13 mouse cellular contexts compared by ENCODE assay signal in genomic region chrX:9470811-9471388, GRCm38 (mm10). TPM values are rescaled to one million over a fixed set of nuclear protein-coding genes. Genes with fewer than 3 reads are reported as not detected.
DNase-seq lines count a peak whose midpoint lies in the region; ATAC-seq and TF ChIP-seq lines count a peak whose summit lies in the region.
"Had no signal": no experiment of that assay in that cellular context is flagged by ENCODE, and none has a peak within 500 bp of the region (broad histone marks: within the 10 kb centered on the region; RNA-seq: fewer than 3 reads in every experiment).

No protein-coding gene starts in this region.

- no peaks in the 10 kb centered on the region for H3K36me3 ChIP-seq in liver, postnatal 0 days (replicated peaks; ENCODE audit: insufficient read depth, low read length)
- no peaks in the 10 kb centered on the region for H3K36me3 ChIP-seq in liver, embryonic 11.5 days (ENCODE audit: control insufficient read depth, insufficient read depth, low read length)
- H3K36me3 ChIP-seq: embryonic facial prominence, embryonic 13.5 days; heart, embryonic 12.5 days; liver, embryonic 13.5 days; midbrain, embryonic 15.5 days had no signal

- H3K4me2 ChIP-seq in liver, postnatal 0 days (ENCODE audit: low read depth, low read length): no peak overlapping the region
- H3K4me2 ChIP-seq in liver, embryonic 11.5 days: no peak overlapping the region
- H3K4me2 ChIP-seq: embryonic facial prominence, embryonic 13.5 days; heart, embryonic 12.5 days; liver, embryonic 13.5 days; midbrain, embryonic 15.5 days had no signal

- DNase-seq in liver, postnatal 0 days: peak; percentile 15
- DNase-seq in liver, embryonic 11.5 days (ENCODE audit: low spot score): no peak
- DNase-seq in induced T-regulatory cell, adult 2 months (ENCODE audit: low read depth): peak; percentile 37
- peak; percentile 3 for DNase-seq in thymus, postnatal 0 days (ENCODE audit: low spot score)
- no peak for DNase-seq in gastrocnemius, postnatal 14 days
- DNase-seq in adrenal gland, postnatal 14 days: no peak
- DNase-seq in yolk sac, embryonic 10.5 days (ENCODE audit: low spot score): no peak
- DNase-seq: liver, embryonic 13.5 days had no signal

- intact Hi-C loops in gastrocnemius, postnatal 14 days (cut with DNase I; ENCODE audit: low total_unique reads): no loop called here

- H3K27ac ChIP-seq in liver, postnatal 0 days (ENCODE audit: low read depth): no peak overlapping the region
- no peak overlapping the region for H3K27ac ChIP-seq in liver, embryonic 11.5 days (ENCODE audit: low read depth, low read length)
- H3K27ac ChIP-seq: embryonic facial prominence, embryonic 13.5 days; layer of hippocampus, adult 2 months; liver, embryonic 13.5 days; midbrain, embryonic 15.5 days had no signal

- no peak overlapping the region for H3K4me3 ChIP-seq in liver, postnatal 0 days (ENCODE audit: low read depth, low read length)
- no peak overlapping the region for H3K4me3 ChIP-seq in liver, embryonic 11.5 days (ENCODE audit: low read depth, low read length)
- H3K4me3 ChIP-seq: embryonic facial prominence, embryonic 13.5 days; heart, embryonic 12.5 days; layer of hippocampus, adult 2 months; liver, embryonic 13.5 days; midbrain, embryonic 15.5 days had no signal

- ATAC-seq in liver, postnatal 0 days: no peak
- no peak for ATAC-seq in liver, embryonic 11.5 days (replicated peaks; ENCODE audit: low FRiP score)
- peak; percentile 79 for ATAC-seq in activated CD4-positive, CD25-positive, alpha-beta regulatory T cell, adult 4 months
- ATAC-seq: midbrain, embryonic 15.5 days had no signal

- 34% methylated on average over 3 of the region's 3 CpGs for WGBS in liver, postnatal 0 days (ENCODE audit: insufficient replicate concordance)
- WGBS in liver, embryonic 11.5 days: 36% methylated on average over 3 of the region's 3 CpGs

- H3K27me3 ChIP-seq in liver, postnatal 0 days (ENCODE audit: insufficient read depth, low read length): no peaks in the 10 kb centered on the region
- H3K27me3 ChIP-seq in liver, embryonic 11.5 days (replicated peaks; ENCODE audit: control insufficient read depth, insufficient read depth, low read length): no peaks in the 10 kb centered on the region
- H3K27me3 ChIP-seq: embryonic facial prominence, embryonic 13.5 days; heart, embryonic 12.5 days; liver, embryonic 13.5 days; midbrain, embryonic 15.5 days had no signal

- TF ChIP-seq CTCF in liver, postnatal 0 days (IDR thresholded peaks at IDR 0.05; ENCODE audit: low read depth): peak; percentile 27; the same call in 1 of the 2 replicates

- H3K9me3 ChIP-seq in liver, postnatal 0 days (ENCODE audit: low read length): no peaks in the 10 kb centered on the region
- H3K9me3 ChIP-seq in liver, embryonic 11.5 days (ENCODE audit: control insufficient read depth, low read length): no peaks in the 10 kb centered on the region
- H3K9me3 ChIP-seq: embryonic facial prominence, embryonic 13.5 days; heart, embryonic 12.5 days; liver, embryonic 13.5 days; midbrain, embryonic 15.5 days had no signal

- no peak overlapping the region for H3K9ac ChIP-seq in liver, postnatal 0 days (replicated peaks)
- H3K9ac ChIP-seq in liver, embryonic 11.5 days (ENCODE audit: low read depth, low read length): no peak overlapping the region
- H3K9ac ChIP-seq: embryonic facial prominence, embryonic 13.5 days; heart, embryonic 12.5 days; liver, embryonic 13.5 days; midbrain, embryonic 15.5 days had no signal

- no peak for TF ChIP-seq EP300 in liver, postnatal 0 days (IDR thresholded peaks at IDR 0.05; ENCODE audit: low read depth)

- H3K4me1 ChIP-seq in liver, postnatal 0 days (ENCODE audit: insufficient read depth): no peaks in the 10 kb centered on the region
- no peaks in the 10 kb centered on the region for H3K4me1 ChIP-seq in liver, embryonic 11.5 days (replicated peaks; ENCODE audit: control insufficient read depth, insufficient read depth, low read length)
- H3K4me1 ChIP-seq: embryonic facial prominence, embryonic 13.5 days; heart, embryonic 12.5 days; liver, embryonic 13.5 days; midbrain, embryonic 15.5 days had no signal

RNA-seq across cellular contexts. Expression of gene Cybb, which starts 16.7 kb away (rescaled TPM):
- 23.1 and 23.8 TPM in 2 replicates for polyA plus RNA-seq in liver, postnatal 0 days (2015; fragmentation: Nextera tagmentation; extraction: Ambion mirVana)
- polyA plus RNA-seq in liver, embryonic 11.5 days (2014; fragmentation: Nextera tagmentation; extraction: Ambion mirVana): 3.1 and 3.7 TPM in 2 replicates
- polyA plus RNA-seq in activated CD4-positive, CD25-positive, alpha-beta regulatory T cell, adult 4 months (2017; shearing (Covaris generic)): 10 to 100 TPM; 23.0 to 34.5 TPM
- 3.5 and 4.3 TPM in 2 replicates for polyA plus RNA-seq in thymus, postnatal 0 days (2015; fragmentation: Nextera tagmentation; extraction: Ambion mirVana)
- total RNA-seq in gastrocnemius, postnatal 14 days (2021): 1 to 10 TPM; 1.7 to 3.4 TPM
- 6.6 and 10.3 TPM in 2 replicates for total RNA-seq in adrenal gland, postnatal 14 days (2021)

Comparison
In these comparisons a context has a peak if more than half of its experiments do, and no peak if none do; other contexts are left out.
1. DNase-seq: peak in liver, postnatal 0 days (single experiment), induced T-regulatory cell, adult 2 months (single experiment) and thymus, postnatal 0 days (single experiment); none in liver, embryonic 11.5 days (single experiment), gastrocnemius, postnatal 14 days (single experiment), adrenal gland, postnatal 14 days (single experiment) and yolk sac, embryonic 10.5 days (single experiment).